Mouse (Mus musculus) thymus, postnatal 14 days (tissue): ENCODE data around the gene Plce1.

ENCODE experiments used
- DNase-seq: peaks from one replicate; pipeline ENCODE4 v3.0.0; 2021

The Plce1 gene

GRCm38 (mm10) chr19:38480731-38481621 is at the start of gene Plce1:
Plce1 (plus strand) TSS chr19:38481109.
- no peak for DNase-seq

GRCm38 (mm10) chr19:38431326-38431725 is 49.6 kb upstream of the Plce1 start:
- no peak for DNase-seq

DNA sequence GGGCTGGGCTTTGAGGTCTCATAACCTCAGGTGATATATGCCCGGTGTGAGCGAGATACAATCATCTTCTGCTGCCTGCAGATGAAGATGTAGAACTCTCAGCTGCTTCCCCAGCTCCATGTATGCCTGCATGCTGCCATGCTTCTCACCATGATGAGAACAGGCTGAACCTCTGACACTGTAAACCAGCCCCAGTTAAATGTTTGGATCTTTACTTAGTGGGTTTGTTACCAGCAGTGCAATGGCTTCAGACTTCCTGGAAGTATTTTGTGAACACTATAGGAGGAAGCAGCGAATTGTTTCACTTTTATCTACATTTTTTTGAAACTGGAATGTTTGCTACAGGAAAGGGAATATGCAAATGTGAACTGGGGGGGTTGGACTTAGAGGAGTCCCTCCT is 48.9 kb upstream of the Plce1 start:
- no peak for DNase-seq

DNA sequence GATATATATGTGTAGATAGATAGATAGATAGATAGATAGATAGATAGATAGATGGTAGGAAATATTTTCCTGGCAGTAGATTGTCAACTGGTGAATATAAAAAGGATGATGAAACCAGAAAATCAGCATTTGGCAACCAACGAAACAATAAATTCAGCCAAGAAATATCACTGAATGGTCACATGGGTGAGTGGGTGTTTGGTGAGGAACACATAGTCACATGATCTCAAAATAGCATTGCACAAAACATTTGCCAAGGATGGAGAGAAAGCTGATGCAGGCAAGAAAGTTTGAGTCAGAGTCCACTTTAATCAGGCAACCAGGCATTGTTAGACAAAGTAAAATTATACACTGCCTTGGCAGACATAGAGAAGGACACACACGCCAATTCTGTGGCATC is 47.5 kb upstream of the Plce1 start:
- no peak for DNase-seq

DNA sequence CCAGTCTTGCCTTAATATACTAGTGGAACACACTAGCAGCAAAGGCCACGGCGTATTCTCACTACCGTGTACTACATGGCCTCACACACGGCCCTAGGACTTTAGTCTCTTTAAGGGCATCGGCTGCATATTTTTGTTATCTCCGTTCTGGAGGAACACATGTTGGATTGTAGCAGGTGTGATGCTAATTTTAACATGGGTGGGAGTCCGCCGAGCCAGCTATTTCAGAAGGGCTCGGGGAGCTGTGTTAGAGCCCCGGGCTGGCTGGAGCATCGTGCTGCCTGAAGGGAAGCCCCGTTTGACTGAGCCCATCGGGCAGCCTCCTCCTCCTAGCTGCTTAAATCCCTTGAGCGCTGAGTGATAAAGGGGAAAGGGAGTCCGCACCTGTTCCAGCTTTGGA is 45.7 kb upstream of the Plce1 start:
- no peak for DNase-seq

- DNase-seq, result no peak
Observed at GRCm38 (mm10) chr19:38441860-38442259, 39.0 kb upstream of the Plce1 start.

- no peak for DNase-seq
Observed at GRCm38 (mm10) chr19:38445758-38446157, 35.2 kb upstream of the Plce1 start.

GRCm38 (mm10) chr19:38455228-38455627 is 25.7 kb upstream of the Plce1 start:
- no peak for DNase-seq

GRCm38 (mm10) chr19:38458996-38459395 is 21.9 kb upstream of the Plce1 start:
- DNase-seq, result no peak

DNA sequence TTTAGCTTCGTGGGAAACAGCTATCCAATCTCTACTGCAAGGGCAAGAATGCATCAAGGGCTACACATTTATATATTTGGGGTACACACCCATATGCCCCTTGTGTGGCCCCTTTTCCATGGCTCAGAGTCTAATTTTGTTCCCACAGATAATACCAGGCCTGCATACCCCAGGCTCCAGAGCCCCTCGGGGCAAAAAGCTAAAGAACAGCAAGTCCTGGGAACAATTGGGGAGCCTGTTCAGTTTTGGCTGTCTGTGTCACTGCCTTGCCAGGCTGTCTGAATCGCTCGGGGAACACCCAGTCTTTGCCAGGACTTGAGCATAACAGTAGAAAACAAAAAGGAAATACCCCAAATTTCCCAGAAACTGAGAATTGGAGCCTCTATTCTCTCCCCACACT is 20.2 kb upstream of the Plce1 start:
- DNase-seq, result no peak

- no peak for DNase-seq
Observed at GRCm38 (mm10) chr19:38470257-38470893, 10.5 kb upstream of the Plce1 start.

- DNase-seq, result no peak
Observed at GRCm38 (mm10) chr19:38475394-38475793, 5.5 kb upstream of the Plce1 start.

DNA sequence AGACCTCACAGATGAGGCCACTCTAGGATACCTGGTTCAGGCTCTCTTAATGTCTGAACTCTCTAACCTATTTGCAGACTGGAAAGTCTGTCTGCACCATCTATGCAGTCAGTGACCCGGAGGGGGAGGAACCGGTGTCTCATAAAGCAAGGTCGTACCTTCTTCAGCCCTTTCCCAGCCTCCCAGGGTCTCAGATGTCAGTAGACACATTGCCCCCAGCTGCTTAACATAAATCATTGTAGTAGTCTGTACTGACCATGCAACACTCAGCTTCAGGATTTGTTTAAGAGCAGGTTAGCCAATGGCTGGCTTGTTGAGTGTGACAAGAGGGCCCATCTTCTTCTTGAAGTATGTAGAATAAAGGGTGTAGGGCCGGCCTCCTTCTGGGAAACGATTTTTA is 2.6 kb upstream of the Plce1 start:
- DNase-seq, result no peak

DNA sequence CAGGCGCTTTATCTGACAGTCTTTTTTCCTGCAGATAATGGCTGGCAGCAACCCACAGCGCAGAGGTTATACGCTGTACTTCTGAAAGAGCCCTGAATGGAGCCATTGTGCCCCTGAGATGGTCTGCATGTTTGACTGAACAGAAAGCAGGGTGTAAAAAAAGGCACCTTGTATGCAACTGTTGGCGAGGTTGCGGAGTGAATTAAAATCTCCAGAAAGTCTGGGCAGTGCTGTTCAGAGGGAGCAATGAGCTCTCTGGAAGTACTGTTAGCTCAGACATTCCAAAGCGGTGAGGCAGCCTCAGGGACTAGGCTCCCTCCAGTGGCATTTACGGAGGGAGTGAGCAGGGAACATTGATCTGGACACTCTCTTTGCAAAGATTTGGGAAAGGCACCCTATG is 2.0 kb upstream of the Plce1 start:
- DNase-seq, result no peak

- no peak for DNase-seq
Observed at GRCm38 (mm10) chr19:38479473-38479872, 1.4 kb upstream of the Plce1 start.

GRCm38 (mm10) chr19:38480156-38480720 is 671 bp upstream of the Plce1 start:
- DNase-seq, result no peak

DNA sequence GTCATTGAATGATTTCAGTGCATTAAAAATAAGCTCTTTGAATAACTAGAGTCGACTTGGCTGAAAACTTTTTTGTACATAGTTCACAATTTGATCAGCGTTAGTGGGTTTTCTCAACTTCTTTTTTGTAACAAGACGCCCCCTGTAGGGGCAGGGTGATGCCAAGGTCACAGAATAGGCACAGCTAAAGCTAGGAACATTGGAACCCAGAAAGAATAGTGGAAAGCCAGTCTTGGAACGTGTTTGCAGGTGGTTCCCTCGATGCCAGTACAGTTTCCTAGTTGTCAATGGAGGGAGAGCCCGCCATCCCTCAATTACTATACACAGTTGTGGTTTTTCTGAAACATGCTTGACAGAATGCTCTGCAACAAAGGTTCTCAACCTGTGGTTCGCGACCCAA is 997 bp downstream of the Plce1 start:
- DNase-seq, result no peak

DNA sequence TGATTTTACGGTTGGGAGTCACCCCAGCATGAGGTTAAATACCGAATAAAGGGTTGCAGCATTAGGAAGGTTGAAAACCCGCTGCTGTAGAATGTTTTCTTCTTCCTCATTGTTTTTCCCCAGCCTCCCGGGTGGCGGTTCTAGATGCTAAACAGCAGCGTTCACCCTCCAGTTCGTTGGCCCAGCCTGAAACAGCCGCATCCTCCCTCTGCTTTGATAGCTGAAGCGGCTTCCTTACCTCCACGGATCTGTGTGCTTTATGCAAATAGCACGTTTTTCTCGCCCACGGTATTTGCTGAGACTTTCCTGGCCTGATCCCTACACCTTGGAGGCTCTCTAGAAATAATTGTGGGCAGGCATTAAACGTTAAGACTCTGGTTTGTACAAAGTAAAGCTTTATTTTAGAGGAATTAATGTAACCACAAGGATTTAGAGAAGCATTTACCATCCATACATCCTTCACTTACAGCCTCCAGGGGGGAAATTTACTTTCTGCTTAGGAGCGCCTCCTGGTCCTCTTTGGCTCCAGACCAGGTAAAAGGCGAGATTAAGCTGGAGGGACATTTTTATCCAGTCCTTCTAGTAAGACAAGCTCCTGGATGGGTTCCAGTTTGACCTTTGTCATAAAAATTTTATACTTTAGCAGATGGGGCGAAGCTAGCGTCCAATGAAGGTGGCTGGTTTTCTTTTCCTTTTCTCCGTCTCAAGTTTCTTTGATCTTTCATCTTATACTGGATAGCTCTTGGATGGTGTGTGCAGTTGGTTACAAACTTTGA is 1.7 kb downstream of the Plce1 start:
- DNase-seq, result no peak

DNA sequence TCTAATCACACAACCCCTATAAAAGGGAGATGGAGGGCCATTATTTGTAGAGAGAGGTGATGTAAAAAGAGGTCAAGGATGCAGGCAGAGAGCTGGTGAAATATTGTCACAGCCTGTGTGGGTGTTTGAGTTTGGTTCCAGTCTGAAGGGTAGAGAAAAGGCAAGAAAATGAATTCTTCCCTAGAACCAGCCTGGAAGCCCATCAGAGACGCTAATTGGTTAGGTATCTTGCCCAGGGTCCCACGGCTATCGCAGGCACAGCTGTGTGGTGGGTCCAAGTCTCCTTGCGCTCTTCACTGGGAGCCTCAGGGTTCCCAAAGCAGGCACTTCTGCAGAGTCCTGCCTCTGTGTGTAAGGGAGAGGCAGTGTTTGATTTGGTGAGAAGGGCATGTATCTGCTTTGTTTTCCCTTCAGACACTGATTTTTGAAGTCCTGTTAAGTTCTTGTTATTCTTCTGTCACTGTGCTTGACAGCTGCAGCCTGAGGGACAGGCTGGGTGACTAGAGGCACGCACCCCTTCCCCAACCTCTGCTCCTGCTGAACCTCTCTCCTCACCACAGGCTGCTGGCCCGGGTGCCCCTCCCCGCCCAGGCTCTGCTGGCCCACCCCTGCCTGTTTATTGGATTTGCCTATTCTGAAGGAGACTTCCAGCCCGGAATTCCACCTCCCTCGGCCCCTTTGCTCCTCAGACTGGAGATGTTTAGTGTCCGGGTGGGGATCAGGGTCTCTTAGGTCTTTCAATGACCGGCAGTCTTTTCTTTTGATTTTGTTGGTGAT is 5.1 kb downstream of the Plce1 start:
- DNase-seq, result no peak

DNA sequence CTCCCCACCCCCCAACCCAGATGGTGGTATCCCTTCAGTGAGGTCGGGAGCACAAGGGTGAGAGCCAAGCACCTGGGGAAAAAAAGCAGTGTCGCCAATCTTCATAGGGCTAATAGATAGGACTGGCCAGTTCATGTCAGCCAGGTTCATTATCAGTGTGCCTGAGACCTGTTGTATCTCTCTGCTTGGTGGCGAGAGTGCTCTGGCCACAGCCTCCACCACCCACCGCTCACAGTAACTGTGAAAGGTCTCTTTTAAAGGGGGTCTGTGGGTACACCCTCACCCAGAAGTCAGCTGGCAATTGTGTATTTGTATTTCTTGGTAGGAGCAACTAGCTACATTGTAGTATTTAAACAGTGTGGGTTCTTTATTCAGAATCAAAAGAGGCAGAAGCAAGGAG is 6.6 kb downstream of the Plce1 start:
- DNase-seq, result no peak

DNA sequence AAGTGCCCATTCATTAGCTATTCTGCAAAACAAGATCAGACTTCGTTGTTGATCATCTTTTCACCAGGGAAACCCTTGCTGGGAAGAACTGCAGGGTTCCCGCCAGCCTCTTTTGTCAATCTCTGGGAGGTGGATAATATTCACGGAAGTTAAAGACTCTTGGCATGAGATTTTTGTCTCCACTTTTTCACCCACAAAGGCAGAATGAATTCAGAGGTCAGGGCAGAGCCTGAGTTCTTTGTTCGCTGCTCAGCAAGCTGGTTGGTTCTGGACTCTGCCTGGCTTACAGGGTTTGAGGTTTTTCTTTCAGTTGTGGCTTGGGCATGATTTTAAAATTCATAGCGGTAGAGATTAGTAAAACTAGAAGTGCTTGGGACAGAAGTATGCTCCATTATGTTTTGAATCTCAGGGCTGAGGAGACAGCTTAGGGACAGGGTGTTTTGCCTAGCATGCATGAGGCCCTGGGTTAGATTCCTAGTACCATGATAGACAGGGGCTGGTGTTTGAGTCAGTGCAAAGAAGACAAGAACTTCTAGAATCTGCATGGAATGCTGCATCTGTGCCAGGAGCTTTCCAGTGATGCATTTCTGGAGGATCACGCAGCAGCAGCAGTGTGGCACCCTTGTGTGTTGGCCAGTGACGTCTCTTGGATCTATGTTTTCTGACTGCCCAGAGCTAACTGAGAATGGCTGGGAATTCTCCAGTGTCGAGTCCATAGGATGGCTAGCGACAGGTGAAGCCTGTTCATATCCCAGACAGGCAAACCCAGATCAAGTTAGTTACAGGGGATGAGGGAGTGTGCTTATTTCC is 7.4 kb downstream of the Plce1 start:
- DNase-seq, result no peak

GRCm38 (mm10) chr19:38498233-38498632 is 17.3 kb downstream of the Plce1 start:
- DNase-seq, result no peak
